Comparison of ENCODE assay signal across 9 mouse cellular contexts in the genomic region with DNA sequence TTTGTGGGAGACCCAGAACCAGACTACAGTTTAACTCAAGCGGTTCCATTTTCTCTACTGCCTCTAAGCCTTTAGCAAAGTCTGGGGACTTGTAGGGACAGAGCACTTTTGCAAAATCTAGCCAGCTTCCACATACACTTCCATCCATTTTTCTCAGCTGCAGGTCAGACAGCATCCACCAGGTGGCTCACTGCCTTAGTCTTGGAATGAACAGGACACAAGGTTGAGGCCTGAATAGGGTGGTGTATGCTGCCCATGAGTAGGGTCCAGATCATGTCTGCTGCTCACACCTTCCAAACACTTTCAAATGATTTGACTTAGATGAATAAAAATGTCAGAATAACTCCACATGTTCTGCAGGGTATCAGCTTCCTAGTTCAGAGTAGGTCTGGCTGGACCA. TPM values are rescaled to one million over a fixed set of nuclear protein-coding genes. Genes with fewer than 3 reads are reported as not detected.
DNase-seq lines count a peak whose midpoint lies in the region; ATAC-seq and TF ChIP-seq lines count a peak whose summit lies in the region.
"Had no signal": no experiment of that assay in that cellular context is flagged by ENCODE, and none has a peak within 500 bp of the region (broad histone marks: within the 10 kb centered on the region; RNA-seq: fewer than 3 reads in every experiment).

No protein-coding gene starts in this region.

- no peak overlapping the region for H3K4me2 ChIP-seq in heart, embryonic 11.5 days
- H3K4me2 ChIP-seq in kidney, embryonic 16.5 days (replicated peaks; ENCODE audit: low read depth, low read length): no peak overlapping the region
- no peak overlapping the region for H3K4me2 ChIP-seq in neural tube, embryonic 15.5 days

- H3K9ac ChIP-seq in heart, embryonic 11.5 days (ENCODE audit: low read depth, low read length): no peak overlapping the region
- H3K9ac ChIP-seq in kidney, embryonic 16.5 days (replicated peaks; ENCODE audit: low read length): no peak overlapping the region
- no peak overlapping the region for H3K9ac ChIP-seq in neural tube, embryonic 15.5 days (replicated peaks)

- no peak overlapping the region for H3K4me3 ChIP-seq in E14TG2a.4 (replicated peaks; ENCODE audit: low read length)
- H3K4me3 ChIP-seq in heart, embryonic 11.5 days (ENCODE audit: low read depth, low read length): no peak overlapping the region
- H3K4me3 ChIP-seq in kidney, embryonic 16.5 days (ENCODE audit: low read length): no peak overlapping the region
- H3K4me3 ChIP-seq in neural tube, embryonic 15.5 days (replicated peaks): no peak overlapping the region

- H3K27ac ChIP-seq in heart, embryonic 11.5 days (ENCODE audit: low read depth, low read length): no peak overlapping the region
- no peak overlapping the region for H3K27ac ChIP-seq in kidney, embryonic 16.5 days (ENCODE audit: low read length)
- H3K27ac ChIP-seq in neural tube, embryonic 15.5 days (replicated peaks): no peak overlapping the region

- H3K9me3 ChIP-seq in E14TG2a.4 (ENCODE audit: low read length): no peaks in the 10 kb centered on the region
- H3K9me3 ChIP-seq in heart, embryonic 11.5 days (replicated peaks; ENCODE audit: control insufficient read depth, low read length): no peaks in the 10 kb centered on the region
- H3K9me3 ChIP-seq in kidney, embryonic 16.5 days (ENCODE audit: low read length): no peaks in the 10 kb centered on the region
- H3K9me3 ChIP-seq in neural tube, embryonic 15.5 days (replicated peaks): no peaks in the 10 kb centered on the region

- peaks cover 24% of the 10 kb centered on the region for H3K36me3 ChIP-seq in E14TG2a.4 (ENCODE audit: insufficient read depth, low read length)
- peaks cover 5% of the 10 kb centered on the region for H3K36me3 ChIP-seq in heart, embryonic 11.5 days (ENCODE audit: control insufficient read depth, insufficient read depth, low read length)
- peaks cover 24% of the 10 kb centered on the region for H3K36me3 ChIP-seq in kidney, embryonic 16.5 days (ENCODE audit: insufficient read depth, low read length)
- H3K36me3 ChIP-seq in neural tube, embryonic 15.5 days: peaks cover 18% of the 10 kb centered on the region

- peak; percentile 61 for DNase-seq in adrenal gland, adult 2 months
- DNase-seq in embryo, embryonic 11.5 days (ENCODE audit: low read depth, low spot score): peak; percentile 59
- peak; percentile 54 to 56 for DNase-seq in lung, adult 18-20 months
- DNase-seq in yolk sac, embryonic 10.5 days (ENCODE audit: low spot score): peak; percentile 63

- 0 out of 2 replicates have a peak, but pooled peaks have one; percentile 52 for ATAC-seq in heart, embryonic 11.5 days (replicated peaks; ENCODE audit: insufficient number of reproducible peaks, low FRiP score, low TSS enrichment)
- peak; percentile 87 for ATAC-seq in kidney, embryonic 16.5 days (ENCODE audit: low FRiP score, low TSS enrichment)
- ATAC-seq in neural tube, embryonic 15.5 days (ENCODE audit: low FRiP score): peak; percentile 81

- 15% methylated on average over 1 of the region's 1 CpGs for WGBS in heart, embryonic 11.5 days (ENCODE audit: insufficient replicate concordance)
- WGBS in kidney, embryonic 16.5 days: 30% methylated on average over 1 of the region's 1 CpGs
- WGBS in neural tube, embryonic 15.5 days: 18% methylated on average over 1 of the region's 1 CpGs

- H3K27me3 ChIP-seq in E14TG2a.4 (ENCODE audit: insufficient read depth, low read length): no peaks in the 10 kb centered on the region
- no peaks in the 10 kb centered on the region for H3K27me3 ChIP-seq in heart, embryonic 11.5 days (ENCODE audit: control insufficient read depth, insufficient read depth, low read length)
- no peaks in the 10 kb centered on the region for H3K27me3 ChIP-seq in kidney, embryonic 16.5 days (ENCODE audit: insufficient read depth, low read length)
- no peaks in the 10 kb centered on the region for H3K27me3 ChIP-seq in neural tube, embryonic 15.5 days (replicated peaks)

- peak; percentile 84 for TF ChIP-seq CTCF in E14TG2a.4 (conservative IDR thresholded peaks at IDR 0.05; ENCODE audit: low read length)

- H3K4me1 ChIP-seq in E14TG2a.4 (replicated peaks; ENCODE audit: low read depth, low read length): peaks cover 16% of the 10 kb centered on the region
- H3K4me1 ChIP-seq in heart, embryonic 11.5 days (ENCODE audit: control insufficient read depth, insufficient read depth, low read length): no peaks in the 10 kb centered on the region
- no peaks in the 10 kb centered on the region for H3K4me1 ChIP-seq in kidney, embryonic 16.5 days (ENCODE audit: insufficient read depth, low read length)
- no peaks in the 10 kb centered on the region for H3K4me1 ChIP-seq in neural tube, embryonic 15.5 days

RNA-seq across cellular contexts. Expression of a gene that starts 11.9 kb away (rescaled TPM):
- total RNA-seq in adrenal gland, adult 2 months (2021): not detected
- polyA plus RNA-seq in adrenal gland, adult 2 months (2012; rRNA removed): not detected in 2 replicates
- polyA plus RNA-seq in heart, embryonic 11.5 days (2014; fragmentation: Nextera tagmentation; extraction: Ambion mirVana): 0.10 and 0.61 TPM in 2 replicates
- 0.33 and 0.59 TPM in 2 replicates for polyA plus RNA-seq in kidney, embryonic 16.5 days (2015; fragmentation: Nextera tagmentation; extraction: Ambion mirVana)
- polyA plus RNA-seq in neural tube, embryonic 15.5 days (2015; fragmentation: Nextera tagmentation; extraction: Ambion mirVana): 0.41 and 0.46 TPM in 2 replicates
- total RNA-seq: layer of hippocampus, postnatal 36 days had no signal

RNA-seq across cellular contexts. Expression of a gene that starts 12.4 kb away (rescaled TPM):
- total RNA-seq in adrenal gland, adult 2 months (2021): 100 to 1,000 TPM; 106 to 131 TPM
- 298 TPM in 2 replicates for polyA plus RNA-seq in adrenal gland, adult 2 months (2012; rRNA removed)
- polyA plus RNA-seq in heart, embryonic 11.5 days (2014; fragmentation: Nextera tagmentation; extraction: Ambion mirVana): 137 and 146 TPM in 2 replicates
- 174 and 183 TPM in 2 replicates for polyA plus RNA-seq in kidney, embryonic 16.5 days (2015; fragmentation: Nextera tagmentation; extraction: Ambion mirVana)
- polyA plus RNA-seq in neural tube, embryonic 15.5 days (2015; fragmentation: Nextera tagmentation; extraction: Ambion mirVana): 156 and 158 TPM in 2 replicates

RNA-seq across cellular contexts. Expression of a gene that starts 15.6 kb away (rescaled TPM):
- total RNA-seq in adrenal gland, adult 2 months (2021): 10 to 100 TPM; 11.7 to 17.3 TPM
- 9.4 and 10.3 TPM in 2 replicates for polyA plus RNA-seq in adrenal gland, adult 2 months (2012; rRNA removed)
- polyA plus RNA-seq in heart, embryonic 11.5 days (2014; fragmentation: Nextera tagmentation; extraction: Ambion mirVana): 5.3 and 6.5 TPM in 2 replicates
- 10.8 and 13.9 TPM in 2 replicates for polyA plus RNA-seq in kidney, embryonic 16.5 days (2015; fragmentation: Nextera tagmentation; extraction: Ambion mirVana)
- polyA plus RNA-seq in neural tube, embryonic 15.5 days (2015; fragmentation: Nextera tagmentation; extraction: Ambion mirVana): 9.6 and 9.8 TPM in 2 replicates

RNA-seq across cellular contexts. Expression of a gene that starts 15.8 kb away (rescaled TPM):
- 100 to 1,000 TPM; 167 to 176 TPM for total RNA-seq in adrenal gland, adult 2 months (2021)
- polyA plus RNA-seq in adrenal gland, adult 2 months (2012; rRNA removed): 89.3 and 96.6 TPM in 2 replicates
- polyA plus RNA-seq in heart, embryonic 11.5 days (2014; fragmentation: Nextera tagmentation; extraction: Ambion mirVana): 58.0 and 64.1 TPM in 2 replicates
- 72.1 and 75.6 TPM in 2 replicates for polyA plus RNA-seq in kidney, embryonic 16.5 days (2015; fragmentation: Nextera tagmentation; extraction: Ambion mirVana)
- 32.1 and 40.1 TPM in 2 replicates for polyA plus RNA-seq in neural tube, embryonic 15.5 days (2015; fragmentation: Nextera tagmentation; extraction: Ambion mirVana)

RNA-seq across cellular contexts. Expression of a gene that starts 47.5 kb away (rescaled TPM):
- 10 to 100 TPM in 1 of 2 experiments, under 1 TPM in 1; 0.86 to 22.0 TPM for total RNA-seq in adrenal gland, adult 2 months (2021)
- 1.3 and 2.6 TPM in 2 replicates for polyA plus RNA-seq in adrenal gland, adult 2 months (2012; rRNA removed)
- polyA plus RNA-seq in heart, embryonic 11.5 days (2014; fragmentation: Nextera tagmentation; extraction: Ambion mirVana): 3.2 and 4.3 TPM in 2 replicates
- polyA plus RNA-seq in kidney, embryonic 16.5 days (2015; fragmentation: Nextera tagmentation; extraction: Ambion mirVana): 82.5 and 98.0 TPM in 2 replicates
- polyA plus RNA-seq in neural tube, embryonic 15.5 days (2015; fragmentation: Nextera tagmentation; extraction: Ambion mirVana): 1.7 and 8.7 TPM in 2 replicates
